Mouse (Mus musculus) midbrain, embryonic 14.5 days (tissue): ENCODE results near the gene Chka. TPM values are rescaled to one million over a fixed set of nuclear protein-coding genes. Genes with fewer than 3 reads are reported as not detected.

Experiments
- ATAC-seq: fragments of 200-750 bp; cut with Nextera tagmentation; 2 replicates; pipeline ENCODE4 v1.8.0; 2017; ENCODE audit warnings: moderate number of reproducible peaks, moderate library complexity; ENCODE audit not compliant: low FRiP score, low TSS enrichment
- DNase-seq: peaks from one replicate; pipeline ENCODE4 v3.0.0-alpha.2; 2015
- H3K27ac ChIP-seq: fragments of 300-500 bp; sonication (generic); replicated peaks from 2 replicates; pipeline ENCODE4 v1.5.1; 2014; ENCODE audit warnings: mild to moderate bottlenecking, low read depth, low read length, moderate library complexity
- H3K27me3 ChIP-seq: fragments of 300-500 bp; sonication (generic); 2 replicates; pipeline ENCODE4 v1.6.1; 2014; ENCODE audit warnings: low read length, control low read depth, mixed read lengths; ENCODE audit not compliant: control insufficient read depth, insufficient read depth
- H3K36me3 ChIP-seq: fragments of 300-500 bp; sonication (generic); 2 replicates; pipeline ENCODE4 v1.6.1; 2014; ENCODE audit warnings: low read length, control low read depth; ENCODE audit not compliant: control insufficient read depth, insufficient read depth
- H3K4me1 ChIP-seq: fragments of 300-500 bp; sonication (generic); 2 replicates; pipeline ENCODE4 v1.6.1; 2014; ENCODE audit warnings: mild to moderate bottlenecking, antibody characterized with exemption, low read length, control low read depth; ENCODE audit not compliant: control insufficient read depth, insufficient read depth
- H3K4me2 ChIP-seq: fragments of 300-500 bp; sonication (generic); 2 replicates; pipeline ENCODE4 v1.6.1; 2014; ENCODE audit warnings: mild to moderate bottlenecking, low read length, moderate library complexity
- H3K4me3 ChIP-seq: fragments of 300-500 bp; sonication (generic); replicated peaks from 2 replicates; pipeline ENCODE4 v1.5.1; 2014; ENCODE audit warnings: low read depth, low read length
- H3K9ac ChIP-seq: fragments of 300-500 bp; sonication (generic); replicated peaks from 2 replicates; pipeline ENCODE4 v1.6.1; 2014; ENCODE audit warnings: mild to moderate bottlenecking, low read length, moderate library complexity
- H3K9me3 ChIP-seq: fragments of 300-500 bp; sonication (generic); 2 replicates; pipeline ENCODE4 v1.6.1; 2016; ENCODE audit warnings: low read length, control low read depth, mixed read lengths; ENCODE audit not compliant: control insufficient read depth
- WGBS: fragments of 180-500 bp; shearing (Covaris S2); extraction: QIAGEN DNeasy Blood & Tissue Kit; methylation state at CpG from one replicate; pipeline ENCODE4 v1.1.7; 2014; 5-methylcytosine and 5-hydroxymethylcytosine counted together
- polyA plus RNA-seq: library from polyadenylated mRNA; unstranded; fragments of >200 nt; fragmentation: Nextera tagmentation; extraction: Ambion mirVana; gene quantifications from 2 replicates; pipeline ENCODE4 v1.2.1, GENCODE M21; 2014

The Chka gene
- polyA plus RNA-seq, 1 experiment from 2014 or later, result 51.8 TPM

DNA sequence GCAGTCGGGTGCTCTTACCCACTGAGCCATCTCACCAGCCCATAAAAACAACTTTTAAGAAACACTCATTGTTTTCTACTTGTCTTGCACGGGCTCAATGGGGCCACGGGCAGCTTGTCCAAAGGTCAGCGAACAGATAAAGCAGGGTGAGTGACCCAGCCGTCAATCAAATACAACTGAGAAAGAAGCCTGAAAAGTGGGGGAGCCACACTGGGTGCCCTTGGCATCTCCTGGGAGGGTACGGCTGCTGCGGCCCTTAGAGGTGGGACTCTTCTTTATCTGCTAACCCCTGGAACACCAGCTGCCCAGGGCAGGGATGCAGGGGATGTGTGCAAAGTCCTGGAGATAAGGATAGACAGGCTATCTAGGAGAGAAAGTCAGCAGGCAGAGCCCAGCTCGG lies 19.9 kb upstream of the Chka start:
- 63% methylated on average over 8 of the region's 8 CpGs for WGBS
- Histone ChIP-seq H3K36me3 (no peaks in the 10 kb centered on the region), H3K9ac (no peak overlapping the region)

DNA sequence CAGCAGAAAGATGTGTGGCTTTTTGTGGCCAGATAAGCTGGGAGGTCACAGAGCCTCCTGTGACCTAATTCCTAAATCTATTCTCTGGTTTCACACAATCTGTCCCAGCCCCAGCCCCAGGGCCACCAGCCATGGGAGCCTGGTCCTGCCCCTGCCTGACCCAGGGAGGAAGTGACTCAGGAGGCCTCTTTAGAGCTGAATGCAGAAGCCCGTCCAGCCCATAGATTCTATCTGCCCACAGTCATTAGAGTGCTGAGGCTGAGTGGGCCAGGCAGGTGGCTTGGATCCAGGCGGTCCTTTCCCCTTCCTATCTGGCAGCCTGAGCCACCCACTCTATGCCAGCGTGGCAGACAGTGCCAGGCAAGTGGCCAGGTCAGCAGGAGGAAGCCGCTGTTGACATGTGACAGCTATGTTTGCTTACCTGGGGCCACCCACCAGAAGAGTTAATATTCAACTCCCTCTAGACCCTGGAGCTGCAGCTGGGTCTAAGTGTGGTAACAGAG lies 18.7 kb upstream of the Chka start:
- no peak for DNase-seq

More for the DNA sequence above, 19.9 kb upstream of the Chka start:
- no peak overlapping the region for H3K27ac ChIP-seq
- H3K4me1 ChIP-seq, result no peaks in the 10 kb centered on the region
- no peak overlapping the region for H3K4me2 ChIP-seq
- no peaks in the 10 kb centered on the region for H3K9me3 ChIP-seq
- H3K27me3 ChIP-seq, result no peaks in the 10 kb centered on the region
- H3K4me3 ChIP-seq, result no peak overlapping the region
- ATAC-seq, result no peak
- DNase-seq, result no peak

DNA sequence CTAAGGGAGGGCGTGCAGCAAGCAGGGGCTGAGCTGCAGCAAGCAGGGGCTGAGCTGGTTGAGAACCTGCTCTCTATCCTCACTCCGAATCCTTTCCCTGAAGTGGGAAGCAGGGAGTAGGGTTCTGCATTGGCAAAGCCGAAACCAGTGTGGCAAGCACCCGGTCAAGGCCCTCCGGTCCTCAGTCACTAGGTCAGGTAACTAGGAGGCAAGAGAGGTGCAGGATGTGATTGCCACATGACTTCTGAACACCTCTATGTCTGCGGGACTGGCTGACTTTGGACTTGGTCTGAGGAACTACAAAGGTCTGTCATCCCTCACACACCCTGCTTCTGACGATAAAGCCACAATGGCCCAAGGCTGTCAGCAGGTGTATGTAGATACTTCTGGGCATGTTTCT lies 17.3 kb upstream of the Chka start:
- DNase-seq (no peak), ATAC-seq (no peak)
- Histone ChIP-seq H3K4me1 (no peaks in the 10 kb centered on the region), H3K4me2 (no peak overlapping the region), H3K4me3 (no peak overlapping the region), H3K9ac (no peak overlapping the region), H3K9me3 (no peaks in the 10 kb centered on the region), H3K27me3 (no peaks in the 10 kb centered on the region), H3K36me3 (no peaks in the 10 kb centered on the region), H3K27ac (no peak overlapping the region)
- WGBS, result 89% methylated on average over 7 of the region's 7 CpGs

More for the DNA sequence above, 18.7 kb upstream of the Chka start:
- no peak overlapping the region for H3K27ac ChIP-seq
- no peak for ATAC-seq
- 78% methylated on average over 4 of the region's 4 CpGs for WGBS
- no peak overlapping the region for H3K9ac ChIP-seq
- H3K27me3 ChIP-seq, result no peaks in the 10 kb centered on the region
- H3K36me3 ChIP-seq, result no peaks in the 10 kb centered on the region
- no peaks in the 10 kb centered on the region for H3K4me1 ChIP-seq
- no peaks in the 10 kb centered on the region for H3K9me3 ChIP-seq
- no peak overlapping the region for H3K4me3 ChIP-seq
- no peak overlapping the region for H3K4me2 ChIP-seq

DNA sequence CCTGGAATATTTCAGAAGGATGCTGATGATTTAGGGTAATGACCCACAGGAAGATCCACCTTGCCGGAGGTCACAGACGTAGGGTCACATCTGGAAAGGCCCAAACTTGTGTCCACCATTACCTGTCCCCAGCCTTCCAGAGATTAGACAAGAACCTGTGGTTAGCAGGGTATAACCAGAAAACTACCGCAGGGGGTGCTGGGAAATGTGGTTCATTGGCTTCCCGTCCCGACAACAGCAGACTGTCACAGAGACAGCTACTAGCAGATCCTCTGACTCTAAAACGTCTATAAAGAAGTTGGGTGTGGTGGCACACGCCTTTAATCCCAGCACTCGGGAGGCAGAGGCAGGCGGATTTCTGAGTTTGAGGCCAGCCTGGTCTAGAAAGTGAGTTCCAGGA lies 14.8 kb upstream of the Chka start:
- Histone ChIP-seq H3K27ac (no peak overlapping the region), H3K36me3 (no peaks in the 10 kb centered on the region), H3K27me3 (no peaks in the 10 kb centered on the region), H3K4me1 (no peaks in the 10 kb centered on the region), H3K4me3 (no peak overlapping the region), H3K4me2 (no peak overlapping the region), H3K9ac (no peak overlapping the region), H3K9me3 (no peaks in the 10 kb centered on the region)
- DNase-seq (no peak), ATAC-seq (no peak)
- WGBS, result 88% methylated on average over 9 of the region's 9 CpGs

DNA sequence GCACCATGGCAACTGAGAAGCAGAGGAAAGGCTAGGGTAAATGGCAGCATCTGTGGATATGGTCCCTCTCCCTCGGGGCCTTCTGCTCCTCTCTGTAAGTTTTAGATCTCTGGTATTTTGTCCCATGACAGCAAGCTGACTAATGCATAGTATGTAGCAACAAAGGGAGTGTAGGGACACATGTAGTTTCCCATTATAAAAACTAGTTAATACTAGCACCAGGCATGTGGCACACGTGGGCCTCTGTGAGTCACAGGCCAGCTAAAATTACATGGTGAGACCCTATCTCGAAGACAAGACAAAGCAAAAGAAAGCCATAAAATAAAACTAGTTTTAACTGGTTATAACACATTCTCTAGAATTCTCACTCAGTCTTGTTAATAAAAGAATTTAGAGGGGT lies 12.6 kb upstream of the Chka start:
- H3K27ac ChIP-seq, result no peak overlapping the region
- H3K4me2 ChIP-seq, result no peak overlapping the region
- 83% methylated on average over 3 of the region's 3 CpGs for WGBS
- ATAC-seq (no peak), DNase-seq (no peak)
- no peaks in the 10 kb centered on the region for H3K9me3 ChIP-seq
- H3K27me3 ChIP-seq, result no peaks in the 10 kb centered on the region
- no peak overlapping the region for H3K4me3 ChIP-seq
- H3K9ac ChIP-seq, result no peak overlapping the region
- no peaks in the 10 kb centered on the region for H3K36me3 ChIP-seq
- no peaks in the 10 kb centered on the region for H3K4me1 ChIP-seq

DNA sequence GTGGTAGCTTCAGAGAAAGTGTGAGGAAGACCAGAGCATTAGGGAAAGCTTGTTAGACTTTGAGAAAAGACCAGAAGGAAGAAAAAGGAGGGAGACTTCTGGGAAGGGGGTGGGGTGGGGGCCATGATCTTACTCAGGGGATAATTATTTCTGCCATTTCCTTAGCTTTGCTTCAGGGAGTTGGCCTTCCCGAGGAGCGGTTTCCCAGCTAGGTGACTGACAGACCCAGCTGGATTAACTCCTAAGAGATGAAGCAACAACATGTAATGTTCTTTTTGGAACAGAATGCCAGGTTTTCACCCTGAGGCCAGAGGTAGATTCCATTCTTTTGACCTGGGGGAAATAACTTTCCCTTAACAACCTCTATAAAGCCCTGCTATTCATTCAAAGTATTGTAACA lies 11.9 kb upstream of the Chka start:
- H3K4me2 ChIP-seq, result no peak overlapping the region
- H3K27me3 ChIP-seq, result no peaks in the 10 kb centered on the region
- DNase-seq (no peak), ATAC-seq (no peak)
- H3K9ac ChIP-seq, result no peak overlapping the region
- no peak overlapping the region for H3K4me3 ChIP-seq
- no peak overlapping the region for H3K27ac ChIP-seq
- WGBS, result 52% methylated on average over 2 of the region's 2 CpGs
- H3K9me3 ChIP-seq, result no peaks in the 10 kb centered on the region
- H3K36me3 ChIP-seq, result no peaks in the 10 kb centered on the region
- no peaks in the 10 kb centered on the region for H3K4me1 ChIP-seq

DNA sequence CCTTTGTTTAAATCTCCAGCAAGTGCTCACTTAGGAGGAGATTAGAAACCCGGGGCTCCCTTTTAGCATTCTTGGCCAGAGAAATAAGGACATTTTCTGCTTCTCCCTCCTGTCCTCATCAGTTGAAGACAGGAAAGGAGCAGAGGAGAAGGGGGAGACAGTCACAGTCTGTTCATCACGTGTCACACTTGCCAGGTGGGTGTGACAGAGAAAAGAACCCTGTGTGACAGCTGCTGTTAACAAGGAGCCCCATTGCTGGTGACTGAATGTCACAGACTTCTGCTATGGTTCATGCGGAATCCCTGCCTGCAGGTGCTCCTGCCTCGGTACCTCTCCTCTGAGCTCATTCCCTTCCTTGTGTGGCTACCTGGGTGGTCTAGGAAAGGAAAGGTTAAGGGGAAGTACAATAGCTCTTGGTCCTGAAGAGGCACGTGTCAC lies 11.3 kb upstream of the Chka start:
- no peak overlapping the region for H3K27ac ChIP-seq
- DNase-seq, result no peak
- no peaks in the 10 kb centered on the region for H3K27me3 ChIP-seq
- H3K9me3 ChIP-seq, result no peaks in the 10 kb centered on the region
- H3K4me3 ChIP-seq, result no peak overlapping the region
- 45% methylated on average over 5 of the region's 5 CpGs for WGBS
- no peaks in the 10 kb centered on the region for H3K36me3 ChIP-seq
- no peaks in the 10 kb centered on the region for H3K4me1 ChIP-seq
- no peak for ATAC-seq
- no peak overlapping the region for H3K9ac ChIP-seq
- no peak overlapping the region for H3K4me2 ChIP-seq

DNA sequence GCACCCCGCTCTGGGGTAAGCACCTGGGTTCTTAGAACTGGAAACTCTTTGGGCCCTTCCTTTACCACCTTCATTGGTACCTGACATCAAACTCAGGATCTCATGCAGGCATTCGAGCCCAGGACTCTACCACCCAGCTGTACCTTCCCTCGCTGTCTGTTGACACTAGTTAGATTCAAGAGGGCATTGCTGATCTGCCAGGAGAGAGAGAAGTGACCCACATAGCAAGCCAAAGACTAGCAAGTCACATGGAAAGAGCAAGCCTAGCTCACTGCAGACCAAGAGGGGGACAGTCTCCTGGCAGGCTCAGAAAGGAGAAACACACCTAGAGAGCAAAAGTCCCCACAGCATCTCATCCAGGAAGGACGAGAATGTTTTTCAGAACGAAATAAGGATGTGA lies 10.9 kb upstream of the Chka start:
- Histone ChIP-seq H3K4me3 (no peak overlapping the region), H3K27ac (no peak overlapping the region), H3K4me1 (no peaks in the 10 kb centered on the region), H3K27me3 (no peaks in the 10 kb centered on the region), H3K9me3 (no peaks in the 10 kb centered on the region), H3K4me2 (no peak overlapping the region), H3K9ac (no peak overlapping the region), H3K36me3 (no peaks in the 10 kb centered on the region)
- 83% methylated on average over 5 of the region's 5 CpGs for WGBS
- ATAC-seq (no peak), DNase-seq (no peak)

DNA sequence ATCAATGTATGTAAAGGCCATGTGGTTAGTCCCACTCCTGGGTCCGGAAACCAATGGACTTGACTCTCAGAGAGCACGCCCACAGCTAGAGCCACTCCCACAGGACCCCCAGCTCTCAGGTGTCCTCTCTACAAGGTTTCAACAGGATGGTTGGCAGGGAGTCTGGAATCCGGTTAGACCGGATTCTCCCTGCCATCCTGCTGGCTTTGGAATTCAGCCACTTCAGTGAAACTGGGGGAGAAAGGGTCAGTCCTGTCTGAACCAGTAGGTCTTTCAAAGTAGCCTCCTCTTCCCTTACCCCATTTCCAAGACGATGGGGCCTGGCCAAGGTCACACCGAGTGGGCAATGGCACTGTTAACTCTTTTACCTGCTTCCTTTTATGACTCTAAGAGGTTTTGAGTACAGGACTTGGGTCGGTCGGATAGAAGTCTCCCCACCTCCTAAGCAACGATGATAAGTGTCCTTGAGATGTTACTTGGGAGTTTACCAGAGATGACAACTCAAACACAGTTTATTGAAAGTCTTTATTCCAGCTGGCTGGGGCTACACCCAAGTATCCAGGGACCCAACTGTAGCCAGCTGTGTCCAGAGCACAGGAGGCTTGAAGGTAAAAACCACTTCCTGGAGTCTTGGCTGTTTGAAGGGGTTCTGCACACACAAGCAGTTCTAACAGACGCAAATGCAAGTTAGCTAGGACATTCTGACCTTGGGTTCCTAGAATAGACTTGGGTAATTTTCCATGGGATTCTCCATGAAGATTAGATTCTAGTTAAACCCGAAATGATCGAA lies 9.0 kb upstream of the Chka start:
- no peak for ATAC-seq
- WGBS, result 56% methylated on average over 12 of the region's 12 CpGs

More for the DNA sequence above, 9.0 kb upstream of the Chka start:
- Histone ChIP-seq H3K4me2 (no peak overlapping the region), H3K27ac (no peak overlapping the region), H3K4me3 (no peak overlapping the region), H3K4me1 (no peaks in the 10 kb centered on the region), H3K9ac (no peak overlapping the region), H3K36me3 (no peaks in the 10 kb centered on the region), H3K9me3 (no peaks in the 10 kb centered on the region), H3K27me3 (no peaks in the 10 kb centered on the region)
- DNase-seq, result no peak
